Mouse (Mus musculus): ENCODE measurements around the gene Rcc1. TPM values are rescaled to one million over a fixed set of nuclear protein-coding genes. Genes with fewer than 3 reads are reported as not detected.
A peak's percentile ranks its signal among the peaks of the same experiment; 100 is the strongest.

The Rcc1 gene
- polyA plus RNA-seq, 1 experiment from 2014 or later: 40.0 TPM

GRCm38 (mm10) chr4:132329835-132330354 lies 23.5 kb downstream of the Rcc1 start:
- no peaks in the 10 kb centered on the region for H3K27me3 ChIP-seq (ENCODE audit: insufficient read depth, low read length)
- H3K9ac ChIP-seq (ENCODE audit: low read depth, low read length): peak overlapping the region; percentile 80
- peak overlapping the region; percentile 91 for H3K27ac ChIP-seq
- WGBS: 9% methylated on average over 10 of the region's 10 CpGs
- peak overlapping the region; percentile 72 for H3K4me2 ChIP-seq (ENCODE audit: low read length)
- peaks cover 33% of the 10 kb centered on the region for H3K36me3 ChIP-seq (ENCODE audit: insufficient read depth, low read length)
- peaks cover 8% of the 10 kb centered on the region for H3K4me1 ChIP-seq (replicated peaks; ENCODE audit: insufficient read depth, low read length)
- DNase-seq (ENCODE audit: low spot score) (peak; percentile 47), ATAC-seq (replicated peaks; ENCODE audit: low FRiP score, low read depth) (0 out of 2 replicates have a peak, but pooled peaks have one; percentile 3)
- TF ChIP-seq CTCF (IDR thresholded peaks at IDR 0.05; ENCODE audit: low read depth): no peak
- H3K4me3 ChIP-seq (replicated peaks; ENCODE audit: low read depth, low read length): peak overlapping the region; percentile 63
- no peaks in the 10 kb centered on the region for H3K9me3 ChIP-seq (replicated peaks; ENCODE audit: low read length)

GRCm38 (mm10) chr4:132329115-132329834 lies 24.1 kb downstream of the Rcc1 start, which contains the start of gene Trnau1ap:
Gene Trnau1ap, minus strand, starts transcription at chr4:132329538.
- TF ChIP-seq CTCF (IDR thresholded peaks at IDR 0.05; ENCODE audit: low read depth): peak; percentile 44
- ATAC-seq (replicated peaks; ENCODE audit: low FRiP score, low read depth): peak; percentile 95
- H3K4me1 ChIP-seq (replicated peaks; ENCODE audit: insufficient read depth, low read length): peaks cover 8% of the 10 kb centered on the region
- H3K36me3 ChIP-seq (ENCODE audit: insufficient read depth, low read length): peaks cover 30% of the 10 kb centered on the region
- no peaks in the 10 kb centered on the region for H3K27me3 ChIP-seq (ENCODE audit: insufficient read depth, low read length)
- WGBS: under 1% methylated on average over 52 of the region's 52 CpGs
- peak; percentile 97 for DNase-seq (ENCODE audit: low spot score)
- H3K9ac ChIP-seq (ENCODE audit: low read depth, low read length): peak within 1 kb of the TSS; percentile 80
- H3K4me3 ChIP-seq (replicated peaks; ENCODE audit: low read depth, low read length): peak within 1 kb of the TSS; percentile 63
- peak within 1 kb of the TSS; percentile 72 for H3K4me2 ChIP-seq (ENCODE audit: low read length)
- peak within 1 kb of the TSS; percentile 91 for H3K27ac ChIP-seq
- no peaks in the 10 kb centered on the region for H3K9me3 ChIP-seq (replicated peaks; ENCODE audit: low read length)

GRCm38 (mm10) chr4:132328391-132328982 lies 24.9 kb downstream of the Rcc1 start:
- DNase-seq (ENCODE audit: low spot score) (no peak), ATAC-seq (replicated peaks; ENCODE audit: low FRiP score, low read depth) (no peak)
- H3K36me3 ChIP-seq (ENCODE audit: insufficient read depth, low read length): peaks cover 27% of the 10 kb centered on the region
- peak overlapping the region; percentile 72 for H3K4me2 ChIP-seq (ENCODE audit: low read length)
- H3K27ac ChIP-seq: peak overlapping the region; percentile 91; the same call in 1 of the 2 replicates
- no peaks in the 10 kb centered on the region for H3K9me3 ChIP-seq (replicated peaks; ENCODE audit: low read length)
- WGBS: 52% methylated on average over 14 of the region's 14 CpGs
- peak overlapping the region; percentile 63 for H3K4me3 ChIP-seq (replicated peaks; ENCODE audit: low read depth, low read length)
- H3K27me3 ChIP-seq (ENCODE audit: insufficient read depth, low read length): no peaks in the 10 kb centered on the region
- H3K9ac ChIP-seq (ENCODE audit: low read depth, low read length): peak overlapping the region; percentile 80
- TF ChIP-seq CTCF (IDR thresholded peaks at IDR 0.05; ENCODE audit: low read depth): no peak
- peaks cover 8% of the 10 kb centered on the region for H3K4me1 ChIP-seq (replicated peaks; ENCODE audit: insufficient read depth, low read length)

- H3K36me3 ChIP-seq (ENCODE audit: insufficient read depth, low read length): peaks cover 29% of the 10 kb centered on the region
- WGBS: 69% methylated on average over 5 of the region's 5 CpGs
- DNase-seq (ENCODE audit: low spot score): no peak
- H3K9ac ChIP-seq (ENCODE audit: low read depth, low read length): no peak overlapping the region
- no peak overlapping the region for H3K4me3 ChIP-seq (replicated peaks; ENCODE audit: low read depth, low read length)
- H3K4me1 ChIP-seq (replicated peaks; ENCODE audit: insufficient read depth, low read length): peaks cover 8% of the 10 kb centered on the region
- H3K27me3 ChIP-seq (ENCODE audit: insufficient read depth, low read length): no peaks in the 10 kb centered on the region
- H3K27ac ChIP-seq: no peak overlapping the region
- H3K4me2 ChIP-seq (ENCODE audit: low read length): no peak overlapping the region
- H3K9me3 ChIP-seq (replicated peaks; ENCODE audit: low read length): no peaks in the 10 kb centered on the region
- no peak for ATAC-seq (replicated peaks; ENCODE audit: low FRiP score, low read depth)
- no peak for TF ChIP-seq CTCF (IDR thresholded peaks at IDR 0.05; ENCODE audit: low read depth)
Observed at GRCm38 (mm10) chr4:132326481-132326880, 26.9 kb downstream of the Rcc1 start.

GRCm38 (mm10) chr4:132315711-132316110 lies 37.7 kb downstream of the Rcc1 start:
- no peak overlapping the region; the same call in 1 of the 2 replicates for H3K27ac ChIP-seq
- 77% methylated on average over 8 of the region's 8 CpGs for WGBS
- no peak overlapping the region for H3K9ac ChIP-seq (ENCODE audit: low read depth, low read length)
- H3K4me1 ChIP-seq (replicated peaks; ENCODE audit: insufficient read depth, low read length): no peaks in the 10 kb centered on the region
- H3K9me3 ChIP-seq (replicated peaks; ENCODE audit: low read length): no peaks in the 10 kb centered on the region
- TF ChIP-seq CTCF (IDR thresholded peaks at IDR 0.05; ENCODE audit: low read depth): no peak
- peaks cover 50% of the 10 kb centered on the region for H3K36me3 ChIP-seq (ENCODE audit: insufficient read depth, low read length)
- no peak overlapping the region for H3K4me2 ChIP-seq (ENCODE audit: low read length)
- ATAC-seq (replicated peaks; ENCODE audit: low FRiP score, low read depth) (no peak), DNase-seq (ENCODE audit: low spot score) (no peak)
- no peak overlapping the region for H3K4me3 ChIP-seq (replicated peaks; ENCODE audit: low read depth, low read length)
- H3K27me3 ChIP-seq (ENCODE audit: insufficient read depth, low read length): no peaks in the 10 kb centered on the region

- H3K36me3 ChIP-seq (ENCODE audit: insufficient read depth, low read length): peaks cover 29% of the 10 kb centered on the region
Observed at GRCm38 (mm10) chr4:132312627-132313026, 40.8 kb downstream of the Rcc1 start.

More at GRCm38 (mm10) chr4:132312627-132313026, 40.8 kb downstream of the Rcc1 start:
- Histone ChIP-seq H3K9me3 (replicated peaks; ENCODE audit: low read length) (no peaks in the 10 kb centered on the region), H3K27me3 (ENCODE audit: insufficient read depth, low read length) (no peaks in the 10 kb centered on the region), H3K4me1 (replicated peaks; ENCODE audit: insufficient read depth, low read length) (peaks cover 5% of the 10 kb centered on the region), H3K4me2 (ENCODE audit: low read length) (no peak overlapping the region), H3K27ac (no peak overlapping the region), H3K9ac (ENCODE audit: low read depth, low read length) (no peak overlapping the region), H3K4me3 (replicated peaks; ENCODE audit: low read depth, low read length) (no peak overlapping the region)
- no peak for ATAC-seq (replicated peaks; ENCODE audit: low FRiP score, low read depth)
- 85% methylated on average over 5 of the region's 5 CpGs for WGBS
- no peak for DNase-seq (ENCODE audit: low spot score)
- no peak for TF ChIP-seq CTCF (IDR thresholded peaks at IDR 0.05; ENCODE audit: low read depth)
